Mouse (Mus musculus) colon, adult 2 months (tissue): ENCODE measurements around the gene Pxdc1. TPM values are rescaled to one million over a fixed set of nuclear protein-coding genes. Genes with fewer than 3 reads are reported as not detected.

Experiments
- polyA plus RNA-seq: library from polyadenylated mRNA; depleted of rRNA; stranded (reverse); fragments of >200 nt; gene quantifications from 2 replicates; pipeline ENCODE4 v1.2.3, GENCODE M21; 2012; rRNA removed

Pxdc1 gene
- polyA plus RNA-seq = 14.4 and 16.9 TPM in 2 replicates

GRCm38 (mm10) chr13:34653391-34653790, at the start of gene Pxdc1:
Gene Pxdc1, minus strand, starts transcription at chr13:34653486.

Other genes starting within 250 kb of the Pxdc1 start
- not detected in 2 replicates for gene Fam50b, start 81.4 kb upstream of the Pxdc1 start, polyA plus RNA-seq
- 5.5 and 5.6 TPM in 2 replicates for gene Prpf4b, start 221.8 kb upstream of the Pxdc1 start, polyA plus RNA-seq